Mouse (Mus musculus) MEL (cell line): ENCODE data around the gene Masp1. TPM values are rescaled to one million over a fixed set of nuclear protein-coding genes. Genes with fewer than 3 reads are reported as not detected.

Source experiments
- DNase-seq: peaks from one replicate; pipeline ENCODE4 v3.0.0; 2011; ENCODE audit warnings: low read depth, low spot score
- H3K27ac ChIP-seq: 2 replicates; pipeline ENCODE4 v1.5.1; 2012; ENCODE audit warnings: low read depth, mild to moderate bottlenecking, control low read depth, low read length, moderate library complexity; ENCODE audit not compliant: control insufficient read depth
- H3K27me3 ChIP-seq, 2 experiments: fragments of 150-350 bp in 1 of 2; sonication (generic) in 1 of 2; 2 replicates each; pipeline ENCODE4 v1.6.1; 2012; ENCODE audit warnings: low read length in 2 of 2, mild to moderate bottlenecking in 2 of 2, improper control_type of control experiment in 1 of 2, moderate library complexity in 1 of 2; ENCODE audit not compliant: insufficient read depth in 2 of 2, control insufficient read depth in 1 of 2
- H3K36me3 ChIP-seq, 2 experiments: 2 replicates each; pipeline ENCODE4 v1.6.1; 2012 to 2014; ENCODE audit warnings: low read length in 2 of 2, improper control_type of control experiment in 1 of 2, inconsistent platforms in 1 of 2, mild to moderate bottlenecking in 1 of 2; ENCODE audit not compliant: insufficient read depth in 2 of 2, control insufficient read depth in 1 of 2
- H3K4me1 ChIP-seq, 2 experiments: fragments of 150-350 bp in 1 of 2; sonication (generic) in 1 of 2; 2 replicates each; pipeline ENCODE4 v1.6.1; 2012; ENCODE audit warnings: low read length in 2 of 2, improper control_type of control experiment in 1 of 2, mild to moderate bottlenecking in 1 of 2; ENCODE audit not compliant: insufficient read depth in 2 of 2, control insufficient read depth in 1 of 2
- H3K4me3 ChIP-seq, 2 experiments: fragments of 150-350 bp in 1 of 2; sonication (generic) in 1 of 2; 2 replicates each; pipeline ENCODE4 v1.5.1; 2012; ENCODE audit warnings: low read depth in 2 of 2, low read length in 2 of 2, mild to moderate bottlenecking in 2 of 2, moderate library complexity in 2 of 2, control low read depth in 1 of 2, improper control_type of control experiment in 1 of 2; ENCODE audit not compliant: control insufficient read depth in 1 of 2, insufficient read depth in 1 of 2
- H3K79me2 ChIP-seq: 2 replicates; pipeline ENCODE4 v1.6.1; 2012; ENCODE audit warnings: mild to moderate bottlenecking, low read length, moderate library complexity; ENCODE audit not compliant: control insufficient read depth, poor library complexity, insufficient read depth
- H3K9ac ChIP-seq: 2 replicates; pipeline ENCODE4 v1.6.1; 2012; ENCODE audit warnings: low read depth, mild to moderate bottlenecking, control low read depth, low read length, moderate library complexity; ENCODE audit not compliant: control insufficient read depth, poor library complexity, severe bottlenecking
- H3K9me3 ChIP-seq: fragments of 150-350 bp; sonication (generic); replicated peaks from 2 replicates; pipeline ENCODE4 v1.6.1; 2012; ENCODE audit warnings: mild to moderate bottlenecking, low read length, improper control_type of control experiment, moderate library complexity; ENCODE audit not compliant: insufficient read depth
- BHLHE40 ChIP-seq: IDR thresholded peaks from 2 replicates; pipeline ENCODE4 v1.6.1; 2012; ENCODE audit warnings: low read depth, mild to moderate bottlenecking, inconsistent platforms, low read length, improper control_type of control experiment, borderline replicate concordance
- CHD1 ChIP-seq: IDR thresholded peaks from 2 replicates; pipeline ENCODE4 v1.6.1; 2012; ENCODE audit warnings: low read depth, mild to moderate bottlenecking, inconsistent platforms, low read length, improper control_type of control experiment
- CTCF ChIP-seq, 3 experiments: IDR thresholded peaks in 2 of 3; conservative IDR thresholded peaks in 1 of 3; 2 replicates each; pipeline ENCODE4 v1.5.1; 2011 to 2012; ENCODE audit warnings: low read length in 3 of 3, low read depth in 2 of 3, mild to moderate bottlenecking in 2 of 3, improper control_type of control experiment in 1 of 3, inconsistent platforms in 1 of 3, mixed read lengths in 1 of 3, moderate library complexity in 1 of 3; ENCODE audit not compliant: control insufficient read depth in 1 of 3, insufficient read depth in 1 of 3, poor library complexity in 1 of 3, severe bottlenecking in 1 of 3
- E2F4 ChIP-seq: IDR thresholded peaks from 2 replicates; pipeline ENCODE4 v1.6.1; 2011; ENCODE audit warnings: low read depth, low read length, improper control_type of control experiment, borderline replicate concordance
- ELF1 ChIP-seq: IDR thresholded peaks from 2 replicates; pipeline ENCODE4 v1.6.1; 2014; ENCODE audit warnings: low read depth, mild to moderate bottlenecking, inconsistent platforms, low read length, improper control_type of control experiment, moderate library complexity
- ETS1 ChIP-seq: IDR thresholded peaks from 2 replicates; pipeline ENCODE4 v1.6.1; 2012; ENCODE audit warnings: low read depth, mild to moderate bottlenecking, inconsistent platforms, low read length, improper control_type of control experiment, moderate library complexity
- GATA1 ChIP-seq: IDR thresholded peaks from 2 replicates; pipeline ENCODE4 v1.6.1; 2011; ENCODE audit warnings: low read depth, low read length, improper control_type of control experiment
- HCFC1 ChIP-seq: IDR thresholded peaks from 2 replicates; pipeline ENCODE4 v1.6.1; 2012; ENCODE audit warnings: low read depth, mild to moderate bottlenecking, inconsistent platforms, low read length, improper control_type of control experiment, moderate library complexity
- JUND ChIP-seq: IDR thresholded peaks from 2 replicates; pipeline ENCODE4 v1.6.1; 2011; ENCODE audit warnings: low read depth, mild to moderate bottlenecking, improper control_type of control experiment, low read length
- MAFK ChIP-seq: IDR thresholded peaks from 2 replicates; pipeline ENCODE4 v1.6.1; 2011; ENCODE audit warnings: low read depth, mild to moderate bottlenecking, low read length, improper control_type of control experiment, borderline replicate concordance
- MAX ChIP-seq: IDR thresholded peaks from 2 replicates; pipeline ENCODE4 v1.6.1; 2011; ENCODE audit warnings: low read length, improper control_type of control experiment
- MAZ ChIP-seq: IDR thresholded peaks from 2 replicates; pipeline ENCODE4 v1.6.1; 2012; ENCODE audit warnings: low read depth, mild to moderate bottlenecking, inconsistent platforms, low read length, improper control_type of control experiment
- MXI1 ChIP-seq: IDR thresholded peaks from 2 replicates; pipeline ENCODE4 v1.6.1; 2011; ENCODE audit warnings: mild to moderate bottlenecking, low read depth, low read length, improper control_type of control experiment
- MYC ChIP-seq: IDR thresholded peaks from 2 replicates; pipeline ENCODE4 v1.6.1; 2011; ENCODE audit warnings: low read depth, mild to moderate bottlenecking, low read length, improper control_type of control experiment, moderate library complexity
- NELFE ChIP-seq: IDR thresholded peaks from 2 replicates; pipeline ENCODE4 v1.6.1; 2011; ENCODE audit warnings: low read depth, low read length, improper control_type of control experiment
- NRF1 ChIP-seq: IDR thresholded peaks from 2 replicates; pipeline ENCODE4 v1.6.1; 2014; ENCODE audit warnings: low read depth, mild to moderate bottlenecking, inconsistent platforms, low read length, improper control_type of control experiment, moderate library complexity; ENCODE audit not compliant: poor library complexity, insufficient read depth, severe bottlenecking
- POLR2A ChIP-seq, 2 experiments: IDR thresholded peaks; 2 replicates each; pipeline ENCODE4 v1.6.1; 2011 to 2012; ENCODE audit warnings: low read length in 2 of 2, mild to moderate bottlenecking in 2 of 2, control low read depth in 1 of 2, improper control_type of control experiment in 1 of 2, low read depth in 1 of 2, moderate library complexity in 1 of 2; ENCODE audit not compliant: control insufficient read depth in 1 of 2, insufficient read depth in 1 of 2, poor library complexity in 1 of 2
- RAD21 ChIP-seq: IDR thresholded peaks from 2 replicates; pipeline ENCODE4 v1.6.1; 2011; ENCODE audit warnings: mild to moderate bottlenecking, low read depth, low read length, improper control_type of control experiment
- RCOR1 ChIP-seq: IDR thresholded peaks from 2 replicates; pipeline ENCODE4 v1.6.1; 2012; ENCODE audit warnings: low read depth, mild to moderate bottlenecking, inconsistent platforms, low read length, improper control_type of control experiment
- SIN3A ChIP-seq: IDR thresholded peaks from 2 replicates; pipeline ENCODE4 v1.6.1; 2012; ENCODE audit warnings: low read length, improper control_type of control experiment, inconsistent platforms
- TBP ChIP-seq: IDR thresholded peaks from 2 replicates; pipeline ENCODE4 v1.8.0; 2011; ENCODE audit warnings: low read depth, low read length, improper control_type of control experiment
- TCF12 ChIP-seq: IDR thresholded peaks from 2 replicates; pipeline ENCODE4 v1.6.1; 2014; ENCODE audit warnings: low read depth, mild to moderate bottlenecking, inconsistent platforms, low read length, improper control_type of control experiment, moderate library complexity
- USF2 ChIP-seq, 2 experiments: IDR thresholded peaks; 2 replicates each; pipeline ENCODE4 v1.6.1; 2011 to 2012; ENCODE audit warnings: improper control_type of control experiment in 2 of 2, low read length in 2 of 2, borderline replicate concordance in 1 of 2, inconsistent platforms in 1 of 2, low read depth in 1 of 2, mild to moderate bottlenecking in 1 of 2; ENCODE audit not compliant: insufficient read depth in 1 of 2
- ZC3H11A ChIP-seq: IDR thresholded peaks from 2 replicates; pipeline ENCODE4 v1.6.1; 2012; ENCODE audit warnings: low read depth, mild to moderate bottlenecking, inconsistent platforms, low read length, improper control_type of control experiment
- ZKSCAN1 ChIP-seq: IDR thresholded peaks from 2 replicates; pipeline ENCODE4 v1.6.1; 2012; ENCODE audit warnings: low read depth, mild to moderate bottlenecking, inconsistent platforms, low read length, improper control_type of control experiment, moderate library complexity
- polyA plus RNA-seq, 2 experiments: library from polyadenylated mRNA; stranded (reverse) in 1 of 2; unstranded in 1 of 2; fragments of >175 nt in 1 of 2; fragments of >200 nt in 1 of 2; gene quantifications; 2 replicates each; pipeline versions ENCODE4 v1.2.1 to v1.2.4; 2012; ENCODE audit warnings: low replicate concordance in 2 of 2, low read depth in 1 of 2; ENCODE audit not compliant: insufficient read length in 2 of 2, insufficient read depth in 1 of 2, missing spikeins in 1 of 2
- total RNA-seq: library from RNA; depleted of rRNA; stranded (reverse); fragments of 300-350 nt; gene quantifications from 2 replicates; pipeline ENCODE4 v1.2.3, GENCODE M21; 2012

Gene Masp1
- total and polyA plus RNA-seq, 3 experiments: not detected

DNA sequence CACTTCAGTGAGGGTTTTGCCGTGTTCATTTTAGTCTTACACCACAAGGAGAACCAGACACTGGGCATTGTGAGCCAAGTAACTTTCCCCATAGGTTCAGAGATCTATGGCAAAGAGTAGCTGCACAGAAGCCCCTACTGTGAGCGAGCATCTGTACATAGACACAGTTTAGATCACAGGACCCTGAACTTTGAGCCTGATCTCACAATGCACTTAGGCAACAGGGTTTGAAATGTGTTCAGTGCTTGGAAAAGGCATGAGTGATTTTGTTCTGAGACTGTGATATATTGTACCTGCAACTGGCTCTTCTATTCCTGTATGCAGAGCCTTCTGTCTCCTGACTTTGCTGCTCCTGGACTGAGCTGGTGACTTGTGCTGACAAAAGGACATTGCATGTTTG lies 19.3 kb downstream of the Masp1 start:
- H3K9ac ChIP-seq: no peak overlapping the region
- no peaks in the 10 kb centered on the region for H3K4me1 ChIP-seq
- DNase-seq: no peak
- H3K9me3 ChIP-seq: no peaks in the 10 kb centered on the region
- no peaks in the 10 kb centered on the region for H3K36me3 ChIP-seq
- no peaks in the 10 kb centered on the region for H3K27me3 ChIP-seq
- no peak for TF ChIP-seq ELF1
- no peak for TF ChIP-seq MXI1
- no peak for TF ChIP-seq NELFE
- TF ChIP-seq ZKSCAN1: no peak
- no peak for TF ChIP-seq POLR2A (IDR thresholded peaks at IDR 0.05; ENCODE audit: control insufficient read depth in 1 of 2, insufficient read depth in 1 of 2, low read depth in 1 of 2, low read length in 2 of 2, poor library complexity in 1 of 2)
- no peak for TF ChIP-seq RCOR1
- no peak for TF ChIP-seq ZC3H11A
- TF ChIP-seq TCF12: no peak
- no peak for TF ChIP-seq MYC
- no peak for TF ChIP-seq E2F4
- no peak for TF ChIP-seq CHD1
- no peak overlapping the region for H3K27ac ChIP-seq
- no peaks in the 10 kb centered on the region for H3K79me2 ChIP-seq
- H3K4me3 ChIP-seq: no peak overlapping the region

DNA sequence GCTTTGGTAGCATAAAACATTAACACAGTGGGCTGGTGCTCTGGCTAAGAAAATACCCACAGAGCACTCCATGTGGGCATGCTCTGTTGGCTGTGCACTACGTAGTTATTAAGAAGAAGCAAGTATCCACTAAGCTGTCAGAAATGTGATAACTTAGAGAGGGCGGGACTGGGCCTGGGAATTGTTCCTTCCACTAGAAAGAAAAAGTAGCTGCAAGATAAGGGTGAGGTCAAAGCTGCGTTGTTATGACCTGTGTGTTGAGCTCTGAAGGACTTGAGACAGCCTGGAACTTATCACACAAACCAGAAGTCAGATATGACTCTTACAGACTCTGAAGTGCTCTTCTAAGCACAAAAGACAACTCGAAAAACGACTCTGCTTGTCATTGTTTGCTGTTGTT lies 20.1 kb downstream of the Masp1 start:
- no peaks in the 10 kb centered on the region for H3K36me3 ChIP-seq

GRCm38 (mm10) chr16:23498691-23499131 lies 21.9 kb downstream of the Masp1 start:
- TF ChIP-seq JUND: no peak
- TF ChIP-seq NELFE: no peak
- TF ChIP-seq SIN3A: no peak
- no peak for TF ChIP-seq TCF12
- TF ChIP-seq RCOR1: no peak
- no peak for TF ChIP-seq CHD1
- TF ChIP-seq HCFC1: no peak
- no peak for TF ChIP-seq E2F4
- TF ChIP-seq USF2 (IDR thresholded peaks at IDR 0.05; ENCODE audit: borderline replicate concordance in 1 of 2, insufficient read depth in 1 of 2, low read depth in 1 of 2, low read length in 2 of 2): no peak
- no peak for TF ChIP-seq POLR2A (IDR thresholded peaks at IDR 0.05; ENCODE audit: control insufficient read depth in 1 of 2, insufficient read depth in 1 of 2, low read depth in 1 of 2, low read length in 2 of 2, poor library complexity in 1 of 2)
- TF ChIP-seq MAX: no peak
- TF ChIP-seq MAZ: no peak
- no peak for TF ChIP-seq MXI1
- no peak for TF ChIP-seq BHLHE40
- no peak for TF ChIP-seq TBP
- TF ChIP-seq RAD21: no peak
- TF ChIP-seq ZKSCAN1: no peak
- TF ChIP-seq CTCF (IDR thresholded peaks at IDR 0.05 in 2 of 3, conservative IDR thresholded peaks at IDR 0.05 in 1 of 3; ENCODE audit: control insufficient read depth in 1 of 3, insufficient read depth in 1 of 3, low read depth in 2 of 3, low read length in 3 of 3, poor library complexity in 1 of 3, severe bottlenecking in 1 of 3): no peak
- no peak for TF ChIP-seq ETS1
- no peak overlapping the region for H3K9ac ChIP-seq

More for the DNA sequence above, 20.1 kb downstream of the Masp1 start:
- no peak for DNase-seq
- Histone ChIP-seq H3K9me3 (no peaks in the 10 kb centered on the region), H3K27ac (no peak overlapping the region), H3K9ac (no peak overlapping the region), H3K27me3 (no peaks in the 10 kb centered on the region), H3K4me1 (no peaks in the 10 kb centered on the region), H3K4me3 (no peak overlapping the region), H3K79me2 (no peaks in the 10 kb centered on the region)
- TF ChIP-seq HCFC1 (no peak), GATA1 (no peak), MXI1 (no peak), NRF1 (no peak), E2F4 (no peak), MAFK (no peak), MYC (no peak), RCOR1 (no peak), TCF12 (no peak)

More at GRCm38 (mm10) chr16:23498691-23499131, 21.9 kb downstream of the Masp1 start:
- Histone ChIP-seq H3K4me1 (no peaks in the 10 kb centered on the region), H3K27me3 (no peaks in the 10 kb centered on the region), H3K36me3 (no peaks in the 10 kb centered on the region), H3K4me3 (no peak overlapping the region), H3K9me3 (no peaks in the 10 kb centered on the region), H3K79me2 (no peaks in the 10 kb centered on the region), H3K27ac (no peak overlapping the region)
- DNase-seq: no peak
